Mouse (Mus musculus) lung, postnatal 0 days (tissue): ENCODE results near the gene Idh1. TPM values are rescaled to one million over a fixed set of nuclear protein-coding genes. Genes with fewer than 3 reads are reported as not detected.

Source experiments
- ATAC-seq: fragments of 200-750 bp; cut with Nextera tagmentation; 2 replicates; pipeline ENCODE4 v1.8.0; 2017; ENCODE audit warnings: moderate library complexity
- DNase-seq: peaks from one replicate; pipeline ENCODE4 v3.0.0-alpha.2; 2016; ENCODE audit warnings: low spot score
- H3K27ac ChIP-seq: fragments of 300-500 bp; sonication (generic); 2 replicates; pipeline ENCODE4 v1.5.1; 2014; ENCODE audit warnings: antibody characterized with exemption, mild to moderate bottlenecking, low read length, mixed read lengths
- H3K27me3 ChIP-seq: fragments of 300-500 bp; sonication (generic); replicated peaks from 2 replicates; pipeline ENCODE4 v1.6.1; 2014; ENCODE audit warnings: low read length, mixed read lengths; ENCODE audit not compliant: insufficient read depth
- H3K36me3 ChIP-seq: fragments of 300-500 bp; sonication (generic); 2 replicates; pipeline ENCODE4 v1.6.1; 2014; ENCODE audit warnings: low read length, mixed read lengths; ENCODE audit not compliant: insufficient read depth
- H3K4me1 ChIP-seq: fragments of 300-500 bp; sonication (generic); 2 replicates; pipeline ENCODE4 v1.6.1; 2014; ENCODE audit warnings: antibody characterized with exemption, low read depth, low read length, mixed read lengths; ENCODE audit not compliant: insufficient read depth
- H3K4me2 ChIP-seq: fragments of 300-500 bp; sonication (generic); replicated peaks from 2 replicates; pipeline ENCODE4 v1.6.1; 2014; ENCODE audit warnings: low read depth, mild to moderate bottlenecking, low read length, moderate library complexity, mixed read lengths
- H3K4me3 ChIP-seq: fragments of 300-500 bp; sonication (generic); 2 replicates; pipeline ENCODE4 v1.5.1; 2014; ENCODE audit warnings: low read depth, low read length
- H3K9ac ChIP-seq: fragments of 300-500 bp; sonication (generic); replicated peaks from 2 replicates; pipeline ENCODE4 v1.6.1; 2014; ENCODE audit warnings: low read depth, mild to moderate bottlenecking
- H3K9me3 ChIP-seq: fragments of 300-500 bp; sonication (generic); 2 replicates; pipeline ENCODE4 v1.6.1; 2016; ENCODE audit warnings: low read length, mixed read lengths
- CTCF ChIP-seq: IDR thresholded peaks from 2 replicates; pipeline ENCODE4 v1.5.1; 2016; ENCODE audit warnings: antibody characterized with exemption, mild to moderate bottlenecking
- EP300 ChIP-seq: IDR thresholded peaks from 2 replicates; pipeline ENCODE4 v1.6.1; 2016; ENCODE audit warnings: antibody characterized with exemption, mild to moderate bottlenecking, control low read depth
- WGBS: fragments of 180-500 bp; shearing (Covaris S2); extraction: QIAGEN DNeasy Blood & Tissue Kit; methylation state at CpG from one replicate; pipeline ENCODE4 v1.1.7; 2014; 5-methylcytosine and 5-hydroxymethylcytosine counted together
- polyA plus RNA-seq: library from polyadenylated mRNA; unstranded; fragments of >200 nt; fragmentation: Nextera tagmentation; extraction: Ambion mirVana; gene quantifications from 2 replicates; pipeline ENCODE4 v1.2.1, GENCODE M21; 2015

Idh1 gene
- polyA plus RNA-seq, 1 experiment from 2014 or later = 143 TPM

- DNase-seq = no peak
- H3K27me3 ChIP-seq = no peaks in the 10 kb centered on the region
- H3K36me3 ChIP-seq = peaks cover 6% of the 10 kb centered on the region; the same call in 1 of the 2 replicates
- no peak for TF ChIP-seq CTCF
- no peak for TF ChIP-seq EP300
- 84% methylated on average over 2 of the region's 2 CpGs for WGBS
- H3K9ac ChIP-seq = no peak overlapping the region
- H3K4me3 ChIP-seq = no peak overlapping the region
- H3K27ac ChIP-seq = no peak overlapping the region
- H3K9me3 ChIP-seq = no peaks in the 10 kb centered on the region
- H3K4me1 ChIP-seq = no peaks in the 10 kb centered on the region
- no peak for ATAC-seq
- no peak overlapping the region for H3K4me2 ChIP-seq
These were observed 31.3 kb upstream of the Idh1 start for GRCm38 (mm10) chr1:65217567-65217966.

- no peaks in the 10 kb centered on the region for H3K27me3 ChIP-seq
- no peak overlapping the region for H3K27ac ChIP-seq
- 0 out of 2 replicates have a peak, but pooled peaks cover 4% of the 10 kb centered on the region for H3K36me3 ChIP-seq
- no peak overlapping the region for H3K9ac ChIP-seq
- no peak overlapping the region for H3K4me2 ChIP-seq
- 73% methylated on average over 2 of the region's 2 CpGs for WGBS
- DNase-seq (no peak), ATAC-seq (no peak)
- peaks cover 6% of the 10 kb centered on the region; the same call in 1 of the 2 replicates for H3K9me3 ChIP-seq
- H3K4me3 ChIP-seq = no peak overlapping the region
- TF ChIP-seq EP300 (no peak), CTCF (no peak)
- no peaks in the 10 kb centered on the region for H3K4me1 ChIP-seq
These were observed 26.9 kb upstream of the Idh1 start for GRCm38 (mm10) chr1:65213214-65213613.

- H3K9me3 ChIP-seq = no peaks in the 10 kb centered on the region
- peaks cover 12% of the 10 kb centered on the region for H3K36me3 ChIP-seq
- ATAC-seq (no peak), DNase-seq (no peak)
- TF ChIP-seq EP300 (no peak), CTCF (no peak)
- no peak overlapping the region for H3K4me3 ChIP-seq
- no peak overlapping the region for H3K4me2 ChIP-seq
- WGBS = 63% methylated on average over 1 of the region's 1 CpGs
- no peak overlapping the region for H3K27ac ChIP-seq
- H3K9ac ChIP-seq = no peak overlapping the region
- H3K27me3 ChIP-seq = no peaks in the 10 kb centered on the region
- no peaks in the 10 kb centered on the region for H3K4me1 ChIP-seq
These were observed 18.0 kb upstream of the Idh1 start for GRCm38 (mm10) chr1:65204299-65204698.

GRCm38 (mm10) chr1:65198861-65199260, 12.6 kb upstream of the Idh1 start:
- Histone ChIP-seq H3K36me3 (no peaks in the 10 kb centered on the region; the same call in 1 of the 2 replicates), H3K4me2 (no peak overlapping the region), H3K9ac (no peak overlapping the region), H3K4me1 (no peaks in the 10 kb centered on the region), H3K27ac (no peak overlapping the region), H3K27me3 (no peaks in the 10 kb centered on the region), H3K9me3 (no peaks in the 10 kb centered on the region), H3K4me3 (no peak overlapping the region)
- DNase-seq (no peak), ATAC-seq (no peak)
- 84% methylated on average over 2 of the region's 2 CpGs for WGBS
- TF ChIP-seq CTCF (no peak), EP300 (no peak)

- no peak for ATAC-seq
- H3K4me1 ChIP-seq = no peaks in the 10 kb centered on the region
- H3K36me3 ChIP-seq = no peaks in the 10 kb centered on the region; the same call in 1 of the 2 replicates
These were observed 12.1 kb upstream of the Idh1 start for GRCm38 (mm10) chr1:65198425-65198824.

GRCm38 (mm10) chr1:65193226-65193625, 6.9 kb upstream of the Idh1 start:
- H3K9me3 ChIP-seq = no peaks in the 10 kb centered on the region
- no peak overlapping the region for H3K4me3 ChIP-seq
- no peaks in the 10 kb centered on the region for H3K27me3 ChIP-seq
- no peak for TF ChIP-seq CTCF
- no peak for TF ChIP-seq EP300
- H3K4me1 ChIP-seq = no peaks in the 10 kb centered on the region
- peaks cover 7% of the 10 kb centered on the region; the same call in 1 of the 2 replicates for H3K36me3 ChIP-seq
- WGBS = 92% methylated on average over 2 of the region's 2 CpGs
- DNase-seq = no peak
- ATAC-seq = no peak
- H3K27ac ChIP-seq = no peak overlapping the region
- H3K9ac ChIP-seq = no peak overlapping the region
- H3K4me2 ChIP-seq = no peak overlapping the region

More at GRCm38 (mm10) chr1:65198425-65198824, 12.1 kb upstream of the Idh1 start:
- Histone ChIP-seq H3K27ac (no peak overlapping the region), H3K9ac (no peak overlapping the region), H3K27me3 (no peaks in the 10 kb centered on the region), H3K4me3 (no peak overlapping the region), H3K9me3 (no peaks in the 10 kb centered on the region), H3K4me2 (no peak overlapping the region)
- TF ChIP-seq CTCF = no peak
- no peak for TF ChIP-seq EP300
- 80% methylated on average over 2 of the region's 2 CpGs for WGBS
- DNase-seq = no peak

- Histone ChIP-seq H3K27me3 (no peaks in the 10 kb centered on the region), H3K9me3 (no peaks in the 10 kb centered on the region), H3K4me1 (peaks cover 7% of the 10 kb centered on the region; the same call in 1 of the 2 replicates), H3K36me3 (peaks cover 7% of the 10 kb centered on the region; the same call in 1 of the 2 replicates), H3K4me2 (no peak overlapping the region), H3K4me3 (no peak overlapping the region), H3K27ac (no peak overlapping the region), H3K9ac (no peak overlapping the region)
- DNase-seq (no peak), ATAC-seq (no peak)
- WGBS = 80% methylated on average over 4 of the region's 4 CpGs
- TF ChIP-seq EP300 (no peak), CTCF (no peak)
These were observed 3.9 kb upstream of the Idh1 start for GRCm38 (mm10) chr1:65190172-65190571.
